Mouse (Mus musculus): ENCODE results near the gene Cyp21a1. TPM values are rescaled to one million over a fixed set of nuclear protein-coding genes. Genes with fewer than 3 reads are reported as not detected.
"Not testable (repeated sequence)": the region's sequence is repeated elsewhere in the genome, so short reads cannot be mapped to it uniquely, and the experiment has no call there.

The Cyp21a1 gene
- polyA plus RNA-seq, 1 experiment from 2014 or later = not detected

DNA sequence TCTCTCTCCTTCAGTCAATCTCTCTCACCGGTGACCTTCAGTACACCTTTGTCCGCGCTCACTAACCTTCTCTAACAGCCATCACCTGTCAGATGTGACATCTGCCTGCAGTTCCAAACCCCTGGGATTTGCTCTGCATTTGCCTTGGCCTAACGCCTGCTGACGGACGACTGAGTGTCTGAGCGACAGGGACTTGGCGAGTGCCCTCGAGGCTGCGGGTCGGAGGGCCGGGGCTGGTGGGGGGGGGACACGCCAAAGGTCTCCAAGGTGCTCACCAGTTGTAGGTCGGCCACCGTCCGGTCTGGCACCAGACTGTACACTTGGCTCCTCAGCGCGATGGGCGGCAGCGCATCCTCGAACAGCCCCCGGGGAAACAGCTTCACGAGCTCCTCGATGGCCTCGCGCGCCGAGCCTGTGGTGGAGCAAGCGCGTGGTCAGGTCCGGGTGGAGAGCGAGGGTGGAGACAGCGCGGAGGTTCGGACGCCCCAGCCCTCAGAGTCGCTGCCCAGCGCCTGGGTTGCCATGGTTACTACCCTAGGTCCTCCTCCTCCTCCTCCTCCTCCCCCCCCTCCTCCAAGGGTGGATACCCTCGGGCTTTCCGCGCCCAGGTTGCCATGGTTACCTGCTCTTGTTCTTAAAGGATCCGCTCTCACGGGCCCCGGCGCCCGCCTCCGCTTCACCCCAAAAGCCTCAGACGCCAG lies 31.9 kb upstream of the Cyp21a1 start:
- 6% methylated on average over 48 of the region's 48 CpGs for WGBS
- peaks cover 72% of the 10 kb centered on the region for H3K36me3 ChIP-seq (replicated peaks)

DNA sequence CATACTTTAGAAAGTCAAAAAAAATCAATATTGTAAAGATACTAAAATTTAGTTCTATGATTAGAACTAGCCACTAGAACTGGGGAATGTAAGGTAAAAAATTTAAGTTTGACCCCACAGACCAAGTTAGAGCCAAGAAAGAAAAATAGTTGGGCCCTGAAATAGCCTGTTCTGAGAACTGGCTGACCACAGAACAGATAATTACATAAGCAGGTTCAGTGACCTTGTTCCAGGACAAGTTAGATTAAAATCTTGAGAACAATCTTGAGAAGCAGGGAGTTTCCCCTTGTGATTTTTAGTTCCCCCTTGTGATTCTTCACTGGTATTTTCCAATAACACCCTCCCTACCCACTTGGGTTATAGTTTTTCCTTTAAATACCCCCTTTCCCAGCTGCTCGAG lies 26.4 kb upstream of the Cyp21a1 start:
- H3K9me3 ChIP-seq = peaks cover 11% of the 10 kb centered on the region
- peaks cover 91% of the 10 kb centered on the region for H3K36me3 ChIP-seq (replicated peaks)
- DNase-seq (ENCODE audit: extremely low spot score, low spot score); H3K4me1 ChIP-seq; H3K27ac ChIP-seq; H3K4me3 ChIP-seq; H3K27me3 ChIP-seq (ENCODE audit: poor library complexity, severe bottlenecking): not testable (repeated sequence)
- WGBS = 100% methylated on average over 1 of the region's 1 CpGs

More for the DNA sequence above, 31.9 kb upstream of the Cyp21a1 start:
- Histone ChIP-seq H3K9me3 (peaks cover 1% of the 10 kb centered on the region; the same call in 1 of the 2 replicates), H3K27ac (peak overlapping the region; percentile 85), H3K4me3 (peak overlapping the region; percentile 85), H3K4me1 (peaks cover 39% of the 10 kb centered on the region), H3K27me3 (ENCODE audit: poor library complexity, severe bottlenecking) (no peaks in the 10 kb centered on the region)
- DNase-seq (ENCODE audit: extremely low spot score, low spot score) = no peak

DNA sequence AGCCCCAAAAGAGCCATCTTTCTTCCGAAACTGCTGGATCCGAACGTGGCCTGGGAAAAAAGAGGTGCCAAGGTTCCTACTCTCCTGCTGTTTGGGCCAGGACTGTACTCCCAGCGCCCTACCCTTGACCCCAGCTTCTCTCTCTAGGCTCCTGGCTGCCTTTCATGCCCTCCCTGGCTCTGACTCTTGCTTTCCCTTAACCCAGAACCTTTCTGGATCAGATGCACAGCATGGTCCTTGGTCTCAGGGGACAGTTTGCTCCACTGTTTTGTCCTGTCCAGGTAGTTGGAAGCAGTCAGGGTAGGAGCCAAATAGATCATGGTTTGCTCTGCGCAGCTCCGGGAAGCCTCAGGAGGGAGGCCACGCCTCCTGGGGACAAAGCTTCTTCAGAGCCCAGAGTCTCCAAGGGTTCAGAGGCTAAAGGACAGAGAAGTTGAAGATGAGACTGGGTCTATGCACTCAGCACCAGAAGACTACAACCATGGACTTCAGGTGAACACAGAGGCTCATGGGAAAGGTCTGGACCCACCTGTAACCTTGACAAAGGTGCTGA lies 10.5 kb upstream of the Cyp21a1 start:
- H3K27ac ChIP-seq = no peak overlapping the region
- no peaks in the 10 kb centered on the region for H3K9me3 ChIP-seq
- WGBS = 76% methylated on average over 7 of the region's 7 CpGs
- no peak overlapping the region for H3K4me3 ChIP-seq
- no peak for DNase-seq (ENCODE audit: extremely low spot score, low spot score)
- H3K36me3 ChIP-seq (replicated peaks) = no peaks in the 10 kb centered on the region
- H3K27me3 ChIP-seq (ENCODE audit: poor library complexity, severe bottlenecking) = no peaks in the 10 kb centered on the region
- H3K4me1 ChIP-seq = no peaks in the 10 kb centered on the region

DNA sequence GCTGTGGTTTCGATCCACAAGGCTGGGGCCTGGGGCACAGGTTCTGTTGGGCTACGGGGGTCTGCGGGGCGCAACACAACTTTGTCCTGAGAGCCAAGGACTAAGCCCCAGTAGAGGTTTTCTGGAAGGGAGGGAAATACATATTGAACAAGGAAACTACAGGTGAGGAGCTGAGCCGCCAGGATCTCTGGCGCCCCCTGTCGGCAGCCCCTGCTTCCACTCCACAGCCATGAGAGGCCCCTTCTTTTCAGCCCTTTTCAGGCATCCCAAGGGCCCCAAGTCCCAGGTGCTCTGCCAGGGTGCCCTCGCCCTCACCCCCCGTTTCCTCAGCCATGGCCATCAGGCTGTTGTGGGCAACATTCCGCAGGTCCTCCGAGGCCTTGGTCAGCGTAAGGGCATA lies 9.4 kb upstream of the Cyp21a1 start:
- H3K36me3 ChIP-seq (replicated peaks); DNase-seq (ENCODE audit: extremely low spot score, low spot score); H3K4me3 ChIP-seq; H3K27me3 ChIP-seq (ENCODE audit: poor library complexity, severe bottlenecking); H3K4me1 ChIP-seq; H3K27ac ChIP-seq; H3K9me3 ChIP-seq: not testable (repeated sequence)
- WGBS = 57% methylated on average over 12 of the region's 12 CpGs

DNA sequence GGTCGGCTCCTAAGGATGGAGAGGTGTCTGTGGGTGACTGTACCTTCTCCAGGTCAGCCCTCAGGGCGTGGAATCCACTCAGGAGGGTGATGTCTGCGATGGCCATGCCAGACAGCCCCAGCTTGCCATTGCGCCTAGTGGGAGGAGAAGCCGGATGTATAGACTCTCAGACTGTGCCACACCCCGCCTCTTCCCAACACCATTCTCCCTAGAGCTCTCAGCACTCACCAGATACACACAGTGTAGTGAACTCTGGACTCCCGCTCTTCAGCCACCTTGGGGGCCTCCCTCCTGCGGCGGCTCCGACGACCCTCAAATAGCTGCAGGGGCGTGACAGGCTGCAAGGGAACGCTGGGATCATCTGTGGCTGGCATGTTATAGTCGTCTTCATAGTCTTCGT lies 6.9 kb upstream of the Cyp21a1 start:
- no peak for DNase-seq (ENCODE audit: extremely low spot score, low spot score)
- Histone ChIP-seq H3K4me3 (no peak overlapping the region), H3K9me3 (no peaks in the 10 kb centered on the region), H3K4me1 (no peaks in the 10 kb centered on the region), H3K27ac (no peak overlapping the region), H3K27me3 (ENCODE audit: poor library complexity, severe bottlenecking) (no peaks in the 10 kb centered on the region), H3K36me3 (replicated peaks) (no peaks in the 10 kb centered on the region)
- 77% methylated on average over 15 of the region's 15 CpGs for WGBS

DNA sequence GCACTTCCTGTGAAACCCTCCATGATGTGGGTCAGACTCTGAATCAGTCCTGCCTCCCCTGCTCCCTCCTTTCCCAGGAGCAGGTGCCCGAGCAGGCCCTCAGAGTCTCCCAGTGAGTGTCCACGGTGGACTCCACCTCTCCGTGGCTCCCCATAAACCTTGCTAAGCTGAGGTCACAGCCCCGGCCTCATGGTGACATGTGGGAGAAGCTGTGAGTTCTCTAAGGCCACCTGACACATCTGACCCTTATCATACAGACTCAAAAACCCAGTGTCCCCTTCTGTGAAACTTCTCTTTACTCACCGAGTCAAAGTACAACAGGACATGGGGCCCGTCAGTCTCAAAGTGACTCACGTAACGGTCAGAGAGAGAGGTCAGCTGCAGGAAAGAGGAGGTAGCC lies 6.5 kb upstream of the Cyp21a1 start:
- H3K4me1 ChIP-seq; H3K27ac ChIP-seq; H3K9me3 ChIP-seq; DNase-seq (ENCODE audit: extremely low spot score, low spot score); H3K4me3 ChIP-seq; H3K27me3 ChIP-seq (ENCODE audit: poor library complexity, severe bottlenecking); H3K36me3 ChIP-seq (replicated peaks): not testable (repeated sequence)
- WGBS = 82% methylated on average over 8 of the region's 8 CpGs

DNA sequence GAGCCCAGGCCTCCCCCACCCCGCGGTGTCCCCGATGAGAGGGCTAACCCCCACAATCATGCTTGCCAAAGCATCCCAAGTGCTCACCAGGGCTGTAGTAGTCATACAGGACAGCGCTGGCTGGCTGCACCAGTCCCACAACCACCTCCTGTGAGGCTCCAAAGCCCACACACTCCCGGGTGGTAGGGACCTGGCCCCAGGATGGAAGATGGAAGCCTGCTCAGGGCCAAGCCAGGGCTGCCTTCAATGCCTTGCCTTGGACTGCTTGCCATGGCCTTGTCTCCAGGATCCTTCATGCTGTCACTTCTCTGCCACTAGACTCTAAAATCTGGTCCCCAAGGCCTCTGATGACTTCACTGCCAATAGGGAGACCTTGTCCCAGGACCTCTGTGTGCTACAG lies 6.0 kb upstream of the Cyp21a1 start:
- not testable (repeated sequence) for DNase-seq (ENCODE audit: extremely low spot score, low spot score); H3K4me3 ChIP-seq; H3K4me1 ChIP-seq; H3K27ac ChIP-seq; H3K9me3 ChIP-seq; H3K36me3 ChIP-seq (replicated peaks); H3K27me3 ChIP-seq (ENCODE audit: poor library complexity, severe bottlenecking)
- 86% methylated on average over 5 of the region's 5 CpGs for WGBS

DNA sequence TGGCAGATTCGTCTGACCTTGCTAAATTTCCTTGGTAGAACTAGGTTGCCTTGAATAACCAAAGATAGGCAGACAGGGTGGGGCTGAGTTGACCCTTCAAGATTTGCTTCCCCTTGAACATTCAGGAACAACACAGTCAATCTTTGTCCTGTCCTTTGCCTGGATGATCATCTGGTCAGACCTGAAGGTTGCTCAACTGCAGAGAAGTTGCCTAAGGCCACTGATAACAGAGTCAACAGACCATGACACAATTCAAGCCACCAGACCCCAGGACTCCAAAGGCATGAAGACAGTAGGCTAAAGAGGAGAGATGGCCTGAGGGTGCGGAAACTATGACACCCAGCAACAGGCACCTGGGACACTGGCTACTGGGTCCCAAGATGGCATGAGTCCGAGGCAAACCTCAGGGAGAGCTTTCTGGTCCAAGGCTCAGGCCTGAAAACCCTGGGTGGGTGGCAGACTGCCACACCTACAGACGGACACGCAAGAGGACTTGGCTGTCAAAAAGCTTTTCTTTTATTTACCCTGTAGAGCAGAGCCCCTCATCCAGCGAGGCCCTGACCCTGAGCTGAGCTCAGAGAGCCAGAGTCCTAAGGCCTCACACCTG lies 4.3 kb upstream of the Cyp21a1 start:
- peaks cover 9% of the 10 kb centered on the region for H3K9me3 ChIP-seq
- H3K4me3 ChIP-seq = no peak overlapping the region
- H3K4me1 ChIP-seq = no peaks in the 10 kb centered on the region
- H3K36me3 ChIP-seq (replicated peaks) = no peaks in the 10 kb centered on the region
- no peak overlapping the region for H3K27ac ChIP-seq
- WGBS = 85% methylated on average over 6 of the region's 6 CpGs
- DNase-seq (ENCODE audit: extremely low spot score, low spot score) = no peak
- H3K27me3 ChIP-seq (ENCODE audit: poor library complexity, severe bottlenecking) = no peaks in the 10 kb centered on the region

DNA sequence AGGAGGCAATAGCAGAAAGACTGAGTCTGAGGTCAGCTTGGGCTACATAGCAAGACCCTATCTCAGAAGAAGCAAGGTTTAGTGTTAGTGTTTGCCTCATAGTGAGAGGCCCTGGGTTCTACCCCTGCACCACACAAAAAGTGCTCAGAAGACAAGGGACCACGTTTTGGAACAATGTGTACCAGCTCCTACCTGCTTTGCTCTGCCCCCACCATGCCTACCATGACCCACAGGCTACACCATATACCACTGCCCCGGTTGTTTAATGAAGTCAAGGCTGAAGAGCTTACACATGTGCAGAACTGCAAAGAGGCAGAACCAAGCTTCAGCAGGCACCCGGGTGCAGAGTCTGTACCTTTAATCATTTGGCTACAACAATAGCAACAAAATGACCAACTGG lies 2.8 kb upstream of the Cyp21a1 start:
- 70% methylated on average over 3 of the region's 3 CpGs for WGBS
- DNase-seq (ENCODE audit: extremely low spot score, low spot score) = no peak
- H3K4me3 ChIP-seq = no peak overlapping the region
- peaks cover 9% of the 10 kb centered on the region for H3K9me3 ChIP-seq
- no peaks in the 10 kb centered on the region for H3K27me3 ChIP-seq (ENCODE audit: poor library complexity, severe bottlenecking)
- H3K4me1 ChIP-seq = no peaks in the 10 kb centered on the region
- no peaks in the 10 kb centered on the region for H3K36me3 ChIP-seq (replicated peaks)
- H3K27ac ChIP-seq = no peak overlapping the region

DNA sequence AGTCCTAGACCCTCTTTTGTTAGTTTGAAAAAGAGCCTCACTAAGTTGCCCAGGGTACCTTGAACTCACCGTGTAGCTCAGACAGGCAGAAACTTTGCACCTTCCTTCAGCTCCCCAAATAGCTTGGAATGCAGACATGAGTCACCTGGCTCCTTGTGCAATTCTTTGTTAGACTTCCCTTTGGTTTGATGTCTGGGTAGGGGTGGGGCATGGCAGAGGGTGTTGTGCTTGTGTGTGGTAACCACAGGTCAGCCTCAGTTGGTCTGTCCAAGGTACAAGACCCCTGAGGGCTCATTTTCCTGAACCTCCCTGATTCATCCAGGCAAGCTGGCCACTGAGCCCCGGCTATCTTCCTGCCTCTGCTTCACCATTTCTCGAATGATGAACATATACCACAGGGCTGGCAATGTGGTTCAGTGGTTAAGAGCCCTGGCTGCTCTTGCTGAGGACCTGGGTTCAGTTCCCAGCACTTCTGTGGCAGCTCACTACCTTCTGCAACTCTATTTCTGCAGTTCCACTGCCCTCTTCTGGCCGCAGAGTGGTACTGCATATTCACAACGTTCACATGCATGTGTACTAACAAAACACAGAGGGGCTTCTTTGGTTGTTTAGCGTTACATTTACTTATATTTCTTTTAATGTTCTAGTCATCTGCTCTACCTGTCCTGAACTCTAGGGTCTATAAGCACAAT lies 656 bp upstream of the Cyp21a1 start:
- H3K9me3 ChIP-seq = peaks cover 9% of the 10 kb centered on the region

DNA sequence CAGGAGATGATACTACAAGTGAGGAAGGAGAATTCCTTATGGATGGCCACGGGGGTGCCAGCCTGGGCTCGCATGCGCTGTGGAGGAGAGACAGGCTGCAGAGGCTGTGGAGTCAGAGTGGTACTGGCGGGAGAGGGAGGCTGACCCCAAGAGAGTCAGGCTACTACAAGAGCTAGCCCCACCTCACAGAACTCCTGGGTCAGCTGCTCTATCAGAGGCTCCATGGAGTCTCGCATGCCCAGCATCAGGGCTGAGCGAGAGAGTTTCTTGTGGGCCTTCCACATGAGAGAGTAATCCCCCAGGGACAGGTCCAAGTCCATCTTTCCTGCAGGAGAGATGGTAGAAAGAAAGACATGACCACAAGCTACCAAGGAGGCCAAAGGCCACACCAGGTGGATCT lies 994 bp downstream of the Cyp21a1 start:
- not testable (repeated sequence) for H3K36me3 ChIP-seq (replicated peaks); H3K4me3 ChIP-seq; H3K27me3 ChIP-seq (ENCODE audit: poor library complexity, severe bottlenecking); H3K9me3 ChIP-seq; DNase-seq (ENCODE audit: extremely low spot score, low spot score); H3K27ac ChIP-seq; H3K4me1 ChIP-seq
- 92% methylated on average over 6 of the region's 6 CpGs for WGBS

More for the DNA sequence above, 656 bp upstream of the Cyp21a1 start:
- no peak overlapping the region for H3K27ac ChIP-seq
- no peaks in the 10 kb centered on the region for H3K4me1 ChIP-seq
- H3K4me3 ChIP-seq = no peak overlapping the region
- H3K27me3 ChIP-seq (ENCODE audit: poor library complexity, severe bottlenecking) = no peaks in the 10 kb centered on the region
- 79% methylated on average over 6 of the region's 6 CpGs for WGBS
- no peaks in the 10 kb centered on the region for H3K36me3 ChIP-seq (replicated peaks)
- DNase-seq (ENCODE audit: extremely low spot score, low spot score) = no peak

DNA sequence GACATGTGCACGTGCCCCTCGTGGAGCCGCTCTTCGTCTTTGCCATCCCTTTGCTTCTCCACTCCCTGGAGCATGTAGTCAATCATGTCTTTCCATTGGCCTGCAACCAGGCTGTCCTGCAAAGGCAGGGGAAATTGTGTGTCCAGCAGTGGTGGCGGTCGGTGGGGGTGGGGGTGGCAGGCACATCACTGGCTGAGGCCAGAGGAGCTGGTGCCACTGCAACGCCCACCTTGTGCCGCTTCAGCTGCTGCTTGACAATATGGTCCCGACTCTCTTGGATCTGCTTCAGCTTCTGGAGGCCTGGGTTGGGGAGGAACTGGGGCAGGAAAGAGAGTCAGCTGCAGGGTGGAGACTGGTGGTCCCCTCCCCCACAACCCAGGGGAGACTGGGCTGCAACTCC lies 1.6 kb downstream of the Cyp21a1 start:
- H3K36me3 ChIP-seq (replicated peaks); H3K27ac ChIP-seq; H3K9me3 ChIP-seq; DNase-seq (ENCODE audit: extremely low spot score, low spot score); H3K4me3 ChIP-seq; H3K27me3 ChIP-seq (ENCODE audit: poor library complexity, severe bottlenecking); H3K4me1 ChIP-seq: not testable (repeated sequence)
- 93% methylated on average over 9 of the region's 9 CpGs for WGBS

DNA sequence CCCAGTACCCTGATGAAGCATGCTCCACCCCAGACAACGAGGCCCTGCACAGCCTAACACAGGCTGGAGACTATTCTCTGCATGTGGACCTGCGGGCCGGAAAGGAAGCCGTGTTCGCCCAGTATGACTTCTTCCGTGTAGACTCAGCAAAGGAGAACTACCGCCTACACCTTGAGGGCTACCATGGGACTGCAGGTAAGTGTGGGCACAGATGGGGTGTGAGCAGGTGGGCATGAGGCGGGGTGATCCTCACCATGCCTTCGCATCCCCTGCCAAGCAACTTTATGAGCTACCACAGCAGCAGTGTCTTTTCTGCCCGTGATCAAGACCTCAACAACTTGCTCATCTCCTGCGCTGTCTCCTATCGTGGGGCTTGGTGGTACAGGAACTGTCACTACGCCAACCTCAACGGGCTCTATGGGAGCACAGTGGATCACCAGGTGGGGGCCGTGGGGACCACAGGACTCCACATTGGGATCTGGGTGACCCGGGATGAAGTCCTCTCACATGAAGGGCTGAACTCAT lies 3.5 kb downstream of the Cyp21a1 start:
- not testable (repeated sequence) for H3K36me3 ChIP-seq (replicated peaks); H3K27ac ChIP-seq; H3K4me1 ChIP-seq; H3K4me3 ChIP-seq; H3K9me3 ChIP-seq; DNase-seq (ENCODE audit: extremely low spot score, low spot score); H3K27me3 ChIP-seq (ENCODE audit: poor library complexity, severe bottlenecking)
- WGBS = 91% methylated on average over 16 of the region's 16 CpGs

Measured in forebrain, embryonic 10.5 days (tissue).